Mouse (Mus musculus): Measurements from ENCODE around the gene Lekr1. TPM values are rescaled to one million over a fixed set of nuclear protein-coding genes. Genes with fewer than 3 reads are reported as not detected.
A peak's percentile ranks its signal among the peaks of the same experiment; 100 is the strongest.
"Not testable (repeated sequence)": the region's sequence is repeated elsewhere in the genome, so short reads cannot be mapped to it uniquely, and the experiment has no call there.

The Lekr1 gene
- polyA plus RNA-seq, 1 experiment, result 0.39 TPM

GRCm38 (mm10) chr3:65744936-65745335 is 78.9 kb downstream of the Lekr1 start:
- no peaks in the 10 kb centered on the region for H3K79me2 ChIP-seq (ENCODE audit: control insufficient read depth, insufficient read depth)
- H3K79me3 ChIP-seq (ENCODE audit: low read depth), result no peaks in the 10 kb centered on the region
- TF ChIP-seq CEBPB (IDR thresholded peaks at IDR 0.05; ENCODE audit: low read depth), result no peak
- TF ChIP-seq FOSL1 (IDR thresholded peaks at IDR 0.05; ENCODE audit: insufficient read depth, low read length, poor library complexity, severe bottlenecking), result no peak
- no peak for TF ChIP-seq CTCF (IDR thresholded peaks at IDR 0.05; ENCODE audit: control insufficient read depth, insufficient read depth, insufficient read length)
- no peak for TF ChIP-seq MYOD1 (IDR thresholded peaks at IDR 0.05; ENCODE audit: control insufficient read depth, insufficient read length, low read depth)
- no peak for TF ChIP-seq MAX (IDR thresholded peaks at IDR 0.05)
- TF ChIP-seq MYOG (IDR thresholded peaks at IDR 0.05; ENCODE audit: control insufficient read depth, extremely low read depth, insufficient read length), result no peak
- no peak for TF ChIP-seq USF1 (IDR thresholded peaks at IDR 0.05; ENCODE audit: low read depth)
- H3K27me3 ChIP-seq (ENCODE audit: control insufficient read depth, insufficient read depth, insufficient read length), result no peaks in the 10 kb centered on the region
- no peaks in the 10 kb centered on the region for H3K36me3 ChIP-seq (ENCODE audit: control insufficient read depth, insufficient read depth)
- no peak overlapping the region for H3ac ChIP-seq (ENCODE audit: control insufficient read depth, insufficient read length, low read depth)
- H3K4me3 ChIP-seq (ENCODE audit: insufficient read depth, poor library complexity, severe bottlenecking), result no peak overlapping the region

- TF ChIP-seq MYOG (IDR thresholded peaks at IDR 0.05; ENCODE audit: control insufficient read depth, extremely low read depth, insufficient read length), result no peak
- no peak for TF ChIP-seq FOSL1 (IDR thresholded peaks at IDR 0.05; ENCODE audit: insufficient read depth, low read length, poor library complexity, severe bottlenecking)
- TF ChIP-seq MYOD1 (IDR thresholded peaks at IDR 0.05; ENCODE audit: control insufficient read depth, insufficient read length, low read depth), result no peak
- no peak for TF ChIP-seq CEBPB (IDR thresholded peaks at IDR 0.05; ENCODE audit: low read depth)
- no peak for TF ChIP-seq MAX (IDR thresholded peaks at IDR 0.05)
- TF ChIP-seq CTCF (IDR thresholded peaks at IDR 0.05; ENCODE audit: control insufficient read depth, insufficient read depth, insufficient read length), result no peak
- no peak for TF ChIP-seq USF1 (IDR thresholded peaks at IDR 0.05; ENCODE audit: low read depth)
- H3K27me3 ChIP-seq (ENCODE audit: control insufficient read depth, insufficient read depth, insufficient read length), result no peaks in the 10 kb centered on the region
- H3K79me3 ChIP-seq (ENCODE audit: low read depth), result no peaks in the 10 kb centered on the region
- no peaks in the 10 kb centered on the region for H3K36me3 ChIP-seq (ENCODE audit: control insufficient read depth, insufficient read depth)
- no peak overlapping the region for H3ac ChIP-seq (ENCODE audit: control insufficient read depth, insufficient read length, low read depth)
- H3K4me3 ChIP-seq (ENCODE audit: insufficient read depth, poor library complexity, severe bottlenecking), result no peak overlapping the region
- H3K79me2 ChIP-seq (ENCODE audit: control insufficient read depth, insufficient read depth), result no peaks in the 10 kb centered on the region
Measured at GRCm38 (mm10) chr3:65764511-65765508, 98.8 kb downstream of the Lekr1 start.

- TF ChIP-seq MYOG (IDR thresholded peaks at IDR 0.05; ENCODE audit: control insufficient read depth, extremely low read depth, insufficient read length) (no peak), CEBPB (IDR thresholded peaks at IDR 0.05; ENCODE audit: low read depth) (no peak), FOSL1 (IDR thresholded peaks at IDR 0.05; ENCODE audit: insufficient read depth, low read length, poor library complexity, severe bottlenecking) (no peak), MAX (IDR thresholded peaks at IDR 0.05) (no peak), MYOD1 (IDR thresholded peaks at IDR 0.05; ENCODE audit: control insufficient read depth, insufficient read length, low read depth) (no peak), USF1 (IDR thresholded peaks at IDR 0.05; ENCODE audit: low read depth) (no peak), CTCF (IDR thresholded peaks at IDR 0.05; ENCODE audit: control insufficient read depth, insufficient read depth, insufficient read length) (no peak)
- H3K27me3 ChIP-seq (ENCODE audit: control insufficient read depth, insufficient read depth, insufficient read length), result no peaks in the 10 kb centered on the region
- H3K79me2 ChIP-seq (ENCODE audit: control insufficient read depth, insufficient read depth), result no peaks in the 10 kb centered on the region
- H3K36me3 ChIP-seq (ENCODE audit: control insufficient read depth, insufficient read depth), result no peaks in the 10 kb centered on the region
- no peak overlapping the region for H3ac ChIP-seq (ENCODE audit: control insufficient read depth, insufficient read length, low read depth)
- no peak overlapping the region for H3K4me3 ChIP-seq (ENCODE audit: insufficient read depth, poor library complexity, severe bottlenecking)
- H3K79me3 ChIP-seq (ENCODE audit: low read depth), result no peaks in the 10 kb centered on the region
Measured at GRCm38 (mm10) chr3:65766387-65766786, 100.4 kb downstream of the Lekr1 start.

- TF ChIP-seq MYOD1 (IDR thresholded peaks at IDR 0.05; ENCODE audit: control insufficient read depth, insufficient read length, low read depth), result no peak
- no peak for TF ChIP-seq MYOG (IDR thresholded peaks at IDR 0.05; ENCODE audit: control insufficient read depth, extremely low read depth, insufficient read length)
- TF ChIP-seq USF1 (IDR thresholded peaks at IDR 0.05; ENCODE audit: low read depth), result no peak
- no peak for TF ChIP-seq CEBPB (IDR thresholded peaks at IDR 0.05; ENCODE audit: low read depth)
- no peak for TF ChIP-seq CTCF (IDR thresholded peaks at IDR 0.05; ENCODE audit: control insufficient read depth, insufficient read depth, insufficient read length)
- no peak for TF ChIP-seq FOSL1 (IDR thresholded peaks at IDR 0.05; ENCODE audit: insufficient read depth, low read length, poor library complexity, severe bottlenecking)
- TF ChIP-seq MAX (IDR thresholded peaks at IDR 0.05), result no peak
Measured at GRCm38 (mm10) chr3:65767202-65767862, 101.3 kb downstream of the Lekr1 start.

GRCm38 (mm10) chr3:65769666-65770065 is 103.6 kb downstream of the Lekr1 start:
- not testable (repeated sequence) for H3K36me3 ChIP-seq (ENCODE audit: control insufficient read depth, insufficient read depth); H3K4me3 ChIP-seq (ENCODE audit: insufficient read depth, poor library complexity, severe bottlenecking); H3ac ChIP-seq (ENCODE audit: control insufficient read depth, insufficient read length, low read depth); H3K79me2 ChIP-seq (ENCODE audit: control insufficient read depth, insufficient read depth); H3K27me3 ChIP-seq (ENCODE audit: control insufficient read depth, insufficient read depth, insufficient read length); H3K79me3 ChIP-seq (ENCODE audit: low read depth)
- TF ChIP-seq CEBPB (IDR thresholded peaks at IDR 0.05; ENCODE audit: low read depth), result peak; percentile 87

More at GRCm38 (mm10) chr3:65767202-65767862, 101.3 kb downstream of the Lekr1 start:
- H3K79me2 ChIP-seq (ENCODE audit: control insufficient read depth, insufficient read depth), result no peaks in the 10 kb centered on the region
- H3K27me3 ChIP-seq (ENCODE audit: control insufficient read depth, insufficient read depth, insufficient read length), result no peaks in the 10 kb centered on the region
- no peak overlapping the region for H3ac ChIP-seq (ENCODE audit: control insufficient read depth, insufficient read length, low read depth)
- no peaks in the 10 kb centered on the region for H3K79me3 ChIP-seq (ENCODE audit: low read depth)
- H3K36me3 ChIP-seq (ENCODE audit: control insufficient read depth, insufficient read depth), result no peaks in the 10 kb centered on the region
- H3K4me3 ChIP-seq (ENCODE audit: insufficient read depth, poor library complexity, severe bottlenecking), result no peak overlapping the region

Measured in C2C12 (cell line).